Mouse (Mus musculus) forebrain, embryonic 14.5 days (tissue): ENCODE results near the gene Ppp1r12c. TPM values are rescaled to one million over a fixed set of nuclear protein-coding genes. Genes with fewer than 3 reads are reported as not detected.
A peak's percentile ranks its signal among the peaks of the same experiment; 100 is the strongest.

Experiments used
- ATAC-seq: fragments of 200-750 bp; cut with Nextera tagmentation; 2 replicates; pipeline ENCODE4 v1.8.0; 2017; ENCODE audit warnings: mild to moderate bottlenecking, moderate library complexity
- DNase-seq: peaks from one replicate; pipeline ENCODE4 v3.0.0-alpha.2; 2015; ENCODE audit warnings: low spot score
- H3K27ac ChIP-seq: fragments of 300-500 bp; sonication (generic); 2 replicates; pipeline ENCODE4 v1.5.1; 2014; ENCODE audit warnings: low read depth, mild to moderate bottlenecking, control low read depth, low read length, moderate library complexity
- H3K27me3 ChIP-seq: fragments of 300-500 bp; sonication (generic); replicated peaks from 2 replicates; pipeline ENCODE4 v1.6.1; 2014; ENCODE audit warnings: low read length, control low read depth, mixed read lengths; ENCODE audit not compliant: control insufficient read depth, insufficient read depth
- H3K36me3 ChIP-seq: fragments of 300-500 bp; sonication (generic); 2 replicates; pipeline ENCODE4 v1.6.1; 2014; ENCODE audit warnings: low read length, control low read depth; ENCODE audit not compliant: control insufficient read depth, insufficient read depth
- H3K4me1 ChIP-seq: fragments of 300-500 bp; sonication (generic); 2 replicates; pipeline ENCODE4 v1.6.1; 2014; ENCODE audit warnings: antibody characterized with exemption, low read length, control low read depth; ENCODE audit not compliant: control insufficient read depth, insufficient read depth
- H3K4me2 ChIP-seq: fragments of 300-500 bp; sonication (generic); 2 replicates; pipeline ENCODE4 v1.6.1; 2014; ENCODE audit warnings: mild to moderate bottlenecking, control low read depth, low read length
- H3K4me3 ChIP-seq: fragments of 300-500 bp; sonication (generic); 2 replicates; pipeline ENCODE4 v1.5.1; 2014; ENCODE audit warnings: low read depth, low read length, control low read depth
- H3K9ac ChIP-seq: fragments of 300-500 bp; sonication (generic); 2 replicates; pipeline ENCODE4 v1.6.1; 2014; ENCODE audit warnings: mild to moderate bottlenecking, low read length, control low read depth, moderate library complexity
- H3K9me3 ChIP-seq: fragments of 300-500 bp; sonication (generic); replicated peaks from 2 replicates; pipeline ENCODE4 v1.6.1; 2016; ENCODE audit warnings: low read length, control low read depth, mixed read lengths; ENCODE audit not compliant: control insufficient read depth
- WGBS: fragments of 180-500 bp; shearing (Covaris S2); extraction: QIAGEN DNeasy Blood & Tissue Kit; methylation state at CpG from one replicate; pipeline ENCODE4 v1.1.7; 2014; 5-methylcytosine and 5-hydroxymethylcytosine counted together
- polyA plus RNA-seq: library from polyadenylated mRNA; unstranded; fragments of >200 nt; fragmentation: Nextera tagmentation; extraction: Ambion mirVana; gene quantifications from 2 replicates; pipeline ENCODE4 v1.2.1, GENCODE M21; 2014

The Ppp1r12c gene
- polyA plus RNA-seq, 1 experiment from 2014 or later: 29.4 TPM

GRCm38 (mm10) chr7:4464194-4464824 is 37.2 kb downstream of the Ppp1r12c start:
- Histone ChIP-seq H3K9ac (no peak overlapping the region), H3K27me3 (no peaks in the 10 kb centered on the region), H3K27ac (no peak overlapping the region), H3K4me1 (no peaks in the 10 kb centered on the region), H3K36me3 (no peaks in the 10 kb centered on the region), H3K4me2 (no peak overlapping the region), H3K4me3 (no peak overlapping the region), H3K9me3 (no peaks in the 10 kb centered on the region)
- no peak for ATAC-seq
- WGBS: 15% methylated on average over 9 of the region's 12 CpGs
- no peak for DNase-seq

- Histone ChIP-seq H3K27ac (no peak within 1 kb of the TSS), H3K4me1 (no peaks in the 10 kb centered on the region), H3K9me3 (no peaks in the 10 kb centered on the region), H3K27me3 (no peaks in the 10 kb centered on the region), H3K9ac (peak within 1 kb of the TSS; percentile 45; the same call in 1 of the 2 replicates), H3K4me2 (peak within 1 kb of the TSS; percentile 37), H3K36me3 (no peaks in the 10 kb centered on the region), H3K4me3 (peak within 1 kb of the TSS; percentile 9; the same call in 1 of the 2 replicates)
- no peak for DNase-seq
- ATAC-seq: peak; percentile 37; the same call in 1 of the 2 replicates
- 77% methylated on average over 13 of the region's 16 CpGs for WGBS
Measured at GRCm38 (mm10) chr7:4460576-4461434, 40.7 kb downstream of the Ppp1r12c start, which contains the start of gene Eps8l1. TSS of gene Eps8l1 (plus strand) at chr7:4460674.

- no peak for DNase-seq
- WGBS: 26% methylated on average over 4 of the region's 4 CpGs
- no peak overlapping the region for H3K9ac ChIP-seq
Measured at GRCm38 (mm10) chr7:4452644-4453043, 48.8 kb downstream of the Ppp1r12c start.

GRCm38 (mm10) chr7:4449211-4449610 is 52.3 kb downstream of the Ppp1r12c start:
- H3K4me3 ChIP-seq: no peak overlapping the region
- WGBS: 15% methylated on average over 2 of the region's 2 CpGs
- H3K36me3 ChIP-seq: no peaks in the 10 kb centered on the region
- H3K9me3 ChIP-seq: no peaks in the 10 kb centered on the region
- no peaks in the 10 kb centered on the region for H3K27me3 ChIP-seq
- no peak overlapping the region for H3K27ac ChIP-seq
- DNase-seq (no peak), ATAC-seq (no peak)
- no peak overlapping the region for H3K4me2 ChIP-seq
- H3K9ac ChIP-seq: no peak overlapping the region
- H3K4me1 ChIP-seq: no peaks in the 10 kb centered on the region

More at GRCm38 (mm10) chr7:4452644-4453043, 48.8 kb downstream of the Ppp1r12c start:
- Histone ChIP-seq H3K27me3 (no peaks in the 10 kb centered on the region), H3K4me3 (no peak overlapping the region), H3K4me2 (no peak overlapping the region), H3K36me3 (no peaks in the 10 kb centered on the region), H3K4me1 (no peaks in the 10 kb centered on the region), H3K9me3 (no peaks in the 10 kb centered on the region), H3K27ac (no peak overlapping the region)
- no peak for ATAC-seq

GRCm38 (mm10) chr7:4448439-4448838 is 53.0 kb downstream of the Ppp1r12c start:
- DNase-seq: no peak
- H3K9me3 ChIP-seq: no peaks in the 10 kb centered on the region
- no peak overlapping the region for H3K9ac ChIP-seq
- no peaks in the 10 kb centered on the region for H3K27me3 ChIP-seq
- H3K27ac ChIP-seq: no peak overlapping the region
- no peak overlapping the region for H3K4me2 ChIP-seq
- 94% methylated on average over 3 of the region's 3 CpGs for WGBS
- H3K36me3 ChIP-seq: peaks cover 3% of the 10 kb centered on the region; the same call in 1 of the 2 replicates
- no peak for ATAC-seq
- H3K4me3 ChIP-seq: no peak overlapping the region
- no peaks in the 10 kb centered on the region for H3K4me1 ChIP-seq

- no peaks in the 10 kb centered on the region for H3K4me1 ChIP-seq
- no peaks in the 10 kb centered on the region for H3K9me3 ChIP-seq
- no peaks in the 10 kb centered on the region for H3K27me3 ChIP-seq
- H3K4me2 ChIP-seq: no peak overlapping the region
- WGBS: 0% methylated on average over 1 of the region's 1 CpGs
- H3K36me3 ChIP-seq: peaks cover 11% of the 10 kb centered on the region
- DNase-seq: no peak
- H3K9ac ChIP-seq: no peak overlapping the region
- H3K4me3 ChIP-seq: no peak overlapping the region
- ATAC-seq: no peak
- no peak overlapping the region for H3K27ac ChIP-seq
Measured at GRCm38 (mm10) chr7:4447138-4447537, 54.3 kb downstream of the Ppp1r12c start.

- WGBS: under 1% methylated on average over 35 of the region's 35 CpGs
- peak; percentile 94 for DNase-seq
- peaks cover 29% of the 10 kb centered on the region for H3K36me3 ChIP-seq
- H3K9me3 ChIP-seq: no peaks in the 10 kb centered on the region
- no peaks in the 10 kb centered on the region for H3K4me1 ChIP-seq
- peak within 1 kb of the TSS; percentile 74 for H3K9ac ChIP-seq
- peak within 1 kb of the TSS; percentile 44; the same call in 1 of the 2 replicates for H3K27ac ChIP-seq
- H3K27me3 ChIP-seq: no peaks in the 10 kb centered on the region
- H3K4me3 ChIP-seq: peak within 1 kb of the TSS; percentile 65
- peak; percentile 95 for ATAC-seq
- peak within 1 kb of the TSS; percentile 66 for H3K4me2 ChIP-seq
Measured at GRCm38 (mm10) chr7:4445216-4445791, 56.2 kb downstream of the Ppp1r12c start, which contains the start of gene Rdh13. TSS of gene Rdh13 (minus strand) at chr7:4445649.

- Histone ChIP-seq H3K9me3 (no peaks in the 10 kb centered on the region), H3K4me1 (no peaks in the 10 kb centered on the region), H3K4me3 (no peak overlapping the region), H3K36me3 (peaks cover 59% of the 10 kb centered on the region), H3K27ac (no peak overlapping the region), H3K27me3 (no peaks in the 10 kb centered on the region), H3K9ac (no peak overlapping the region), H3K4me2 (no peak overlapping the region)
- DNase-seq (no peak), ATAC-seq (no peak)
- WGBS: 94% methylated on average over 10 of the region's 10 CpGs
Measured at GRCm38 (mm10) chr7:4440549-4440948, 60.9 kb downstream of the Ppp1r12c start.
